Mouse (Mus musculus) layer of hippocampus, adult 8-10 months (tissue): Measurements from ENCODE around the gene Osbpl3. TPM values are rescaled to one million over a fixed set of nuclear protein-coding genes. Genes with fewer than 3 reads are reported as not detected.
A peak's percentile ranks its signal among the peaks of the same experiment; 100 is the strongest.

ENCODE experiments used
- DNase-seq, 2 experiments: peaks; one replicate each; pipeline ENCODE4 v3.0.0; 2022; ENCODE audit warnings: low spot score in 2 of 2
- total RNA-seq, 4 experiments: library from RNA; stranded (reverse); gene quantifications; 2 replicates each; pipeline ENCODE4 v1.2.4; 2022

Osbpl3 gene
- 10 to 100 TPM; 18.5 to 22.5 (median 19.7) TPM for total RNA-seq

DNA sequence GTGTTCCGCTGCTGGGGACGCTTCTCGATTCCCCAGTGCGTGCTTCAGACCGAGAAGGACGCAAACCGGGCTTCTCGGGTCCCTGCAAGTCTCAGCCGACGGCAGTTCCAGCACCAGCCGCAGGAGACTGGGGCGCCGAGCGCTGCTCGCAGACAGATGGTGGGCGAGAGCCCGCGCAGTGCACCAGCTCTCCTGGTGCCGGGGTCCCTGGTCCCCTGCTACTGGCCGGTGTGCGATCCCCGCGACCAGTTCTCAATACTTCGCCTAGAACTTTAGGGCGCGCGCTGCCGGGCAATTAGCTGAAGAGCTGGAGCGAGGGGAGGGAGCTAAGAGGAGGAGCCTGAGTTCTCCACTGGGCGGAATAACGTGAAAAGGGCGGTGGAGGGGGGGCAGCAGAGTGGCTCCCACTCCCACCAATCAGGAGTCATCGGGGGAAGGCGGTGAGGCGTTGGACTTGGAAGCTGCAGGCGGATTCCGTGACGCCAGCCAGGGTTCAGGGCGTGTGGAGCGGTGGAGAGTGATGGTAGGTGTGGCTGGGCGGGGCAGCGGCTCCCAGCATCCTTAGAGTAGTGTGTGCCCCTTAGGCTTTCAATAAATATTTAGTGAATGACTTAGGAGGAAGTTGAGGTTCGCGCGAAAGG, at the start of gene Osbpl3:
TSS of gene Osbpl3 (minus strand) at position 373 of the 641 bp plus-strand sequence.
- peak; percentile 71 to 76 for DNase-seq

DNA sequence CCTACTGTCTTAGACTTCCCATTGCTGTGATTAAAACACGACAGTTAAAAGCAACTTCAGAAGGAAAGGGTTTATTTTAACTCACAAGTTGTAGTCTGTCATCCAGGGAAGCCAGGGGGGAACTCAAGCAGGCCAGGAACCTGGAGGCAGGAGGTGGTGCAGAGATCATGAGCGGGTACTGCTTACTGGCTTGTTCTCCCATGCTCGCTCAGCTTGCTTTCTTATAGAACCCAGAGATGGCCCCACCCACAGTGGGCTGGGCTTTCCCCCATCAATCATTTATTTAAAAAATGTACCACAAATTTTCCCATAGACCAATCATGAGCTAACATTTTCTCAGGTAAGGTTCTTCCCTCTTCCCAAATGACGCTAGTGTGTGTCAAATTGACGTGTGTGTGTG, 49.5 kb upstream of the Osbpl3 start:
- DNase-seq, result no peak

GRCm38 (mm10) chr6:50504711-50505110, 48.7 kb upstream of the Osbpl3 start:
- no peak for DNase-seq

GRCm38 (mm10) chr6:50503779-50504178, 47.8 kb upstream of the Osbpl3 start:
- DNase-seq, result no peak

GRCm38 (mm10) chr6:50503031-50503430, 47.0 kb upstream of the Osbpl3 start:
- DNase-seq, result no peak

- no peak for DNase-seq
Measured at GRCm38 (mm10) chr6:50498346-50498745, 42.3 kb upstream of the Osbpl3 start.

DNA sequence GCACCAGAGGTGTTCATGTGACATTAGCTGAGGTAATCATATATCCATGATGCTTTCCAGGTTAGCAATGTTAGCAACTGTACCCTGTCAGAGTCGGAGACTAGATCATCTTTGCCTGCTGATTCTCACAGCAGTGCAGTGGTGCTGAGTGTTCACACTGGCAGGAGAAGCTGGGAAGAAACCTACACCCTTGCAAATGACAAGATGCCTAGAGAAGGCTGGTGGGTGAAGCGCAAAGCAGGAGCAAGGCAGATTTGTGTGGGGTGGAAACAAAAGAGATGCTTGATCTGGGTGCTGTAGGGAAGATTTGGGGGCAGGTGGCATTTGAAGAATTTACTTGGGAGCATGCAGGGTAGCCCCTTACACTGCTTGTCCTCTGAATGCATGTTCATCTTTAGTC, 34.5 kb upstream of the Osbpl3 start:
- no peak for DNase-seq

DNA sequence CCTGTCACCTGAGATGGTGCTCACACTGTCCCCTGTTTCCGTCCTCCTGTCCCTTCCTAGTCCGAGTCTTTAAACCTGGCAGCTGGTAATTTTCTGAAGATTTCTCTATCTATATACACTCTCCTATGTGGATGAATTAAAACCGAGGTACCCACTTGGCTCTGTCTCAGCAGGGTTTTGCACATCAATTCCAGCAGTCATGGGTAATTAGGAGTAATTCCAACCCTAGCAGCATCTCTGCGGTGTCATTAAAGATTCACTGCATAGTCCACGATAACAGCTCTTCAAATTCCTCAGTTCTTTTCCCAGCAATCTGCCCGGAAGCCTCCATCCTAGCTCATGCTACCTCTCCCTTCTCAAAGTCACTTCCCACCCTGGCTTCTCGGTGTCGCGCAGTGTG, 33.4 kb upstream of the Osbpl3 start:
- no peak for DNase-seq

DNA sequence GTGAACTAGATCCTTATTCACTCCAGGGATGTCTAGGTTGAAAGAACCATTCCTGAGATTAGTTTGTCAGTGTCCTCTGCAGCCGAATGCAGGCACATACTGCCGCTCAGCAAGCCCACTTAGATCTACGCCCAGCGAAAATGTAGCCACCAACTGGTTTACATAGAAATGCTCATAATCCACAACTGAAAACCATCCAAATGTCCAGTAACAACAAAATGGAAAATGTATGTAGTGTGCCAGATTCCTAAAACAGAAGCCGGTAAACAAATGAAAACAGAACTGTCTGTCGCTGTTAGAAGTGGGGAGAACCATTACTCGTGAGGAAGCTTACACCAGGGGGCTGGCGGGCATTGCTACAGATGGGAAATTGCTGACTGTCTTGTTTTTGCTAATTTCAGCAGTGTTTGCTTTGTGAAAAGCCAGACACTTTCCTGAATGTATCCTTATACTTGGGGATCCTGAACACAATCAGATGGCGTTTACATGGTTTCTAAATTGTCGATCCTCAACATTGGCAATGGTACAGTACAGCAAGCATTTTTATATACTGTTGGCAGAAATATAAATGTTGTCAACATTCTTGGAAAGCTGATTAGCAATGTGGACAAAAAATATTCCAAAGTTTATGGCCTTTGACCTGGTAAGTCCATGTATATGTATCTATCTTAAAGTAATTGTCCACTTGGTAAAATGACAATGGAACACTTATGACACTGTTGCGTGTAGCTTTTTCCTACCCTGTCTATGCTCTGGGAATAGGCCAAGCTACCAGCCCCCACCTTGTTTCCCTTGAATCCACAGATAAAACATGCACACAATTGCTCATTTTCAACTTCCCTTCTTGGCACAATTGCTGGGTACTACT, 30.3 kb upstream of the Osbpl3 start:
- no peak for DNase-seq

GRCm38 (mm10) chr6:50483426-50483825, 27.4 kb upstream of the Osbpl3 start:
- DNase-seq, result peak in 1 of 2 experiments; percentile 20

DNA sequence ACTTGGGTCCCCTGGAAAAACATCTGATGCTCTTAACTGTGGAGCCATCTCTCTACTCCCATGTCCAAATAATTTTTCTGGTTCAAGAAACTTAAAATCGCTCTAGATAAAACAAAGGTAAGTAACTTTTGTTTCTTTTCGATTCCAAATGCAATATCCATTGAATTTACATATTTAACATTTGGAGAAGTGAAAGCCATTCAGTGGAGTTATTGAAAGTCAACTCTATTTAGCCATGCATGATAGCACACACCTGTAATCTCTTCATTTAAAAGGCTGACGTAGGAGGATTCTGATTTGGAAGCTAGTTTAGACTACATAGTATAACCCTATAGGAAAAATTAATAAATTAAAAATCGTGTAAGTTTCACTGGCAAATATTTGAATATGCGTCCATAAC, 25.5 kb upstream of the Osbpl3 start:
- no peak for DNase-seq

DNA sequence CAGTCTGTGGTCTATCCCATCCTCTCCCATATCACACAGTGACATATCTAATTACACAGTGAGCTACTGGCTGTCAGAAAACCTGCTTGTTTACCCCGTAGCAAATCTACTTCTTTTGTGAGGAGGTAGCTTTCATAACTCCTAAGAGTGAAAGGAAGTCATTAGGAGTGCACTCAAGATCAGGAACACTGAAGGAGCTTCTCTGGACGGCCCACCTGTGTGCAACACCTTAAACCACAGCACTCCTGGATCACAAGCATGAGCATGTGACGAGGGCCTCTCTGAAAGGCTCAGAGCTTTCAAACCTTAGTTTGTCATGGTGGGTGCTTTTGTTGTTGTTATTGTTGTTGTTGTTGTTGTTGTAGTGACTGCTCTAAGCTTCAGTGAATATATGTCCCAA, 10.4 kb upstream of the Osbpl3 start:
- DNase-seq, result no peak

GRCm38 (mm10) chr6:50464690-50465485, 8.9 kb upstream of the Osbpl3 start:
- DNase-seq, result no peak

GRCm38 (mm10) chr6:50462026-50462425, 6.0 kb upstream of the Osbpl3 start:
- DNase-seq, result no peak

DNA sequence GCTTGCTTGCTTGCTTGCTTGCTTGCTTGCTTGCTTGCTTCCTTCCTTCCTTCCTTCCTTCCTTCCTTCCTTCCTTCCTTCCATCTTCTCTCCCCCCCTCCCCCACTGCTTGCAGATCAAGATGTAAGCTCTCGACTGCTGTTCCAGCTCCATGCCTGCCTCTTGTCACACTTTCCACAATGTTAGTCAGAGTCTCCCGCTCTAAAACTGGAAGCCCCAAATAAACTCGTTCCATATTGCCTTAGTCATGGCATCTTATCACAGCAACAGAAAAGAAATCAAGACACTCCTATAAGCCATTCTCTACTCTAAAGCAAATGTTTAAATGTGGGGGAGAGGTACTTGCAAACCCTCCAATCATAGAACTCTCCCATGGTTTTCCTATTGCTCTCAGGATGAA, 5.6 kb upstream of the Osbpl3 start:
- DNase-seq, result no peak

DNA sequence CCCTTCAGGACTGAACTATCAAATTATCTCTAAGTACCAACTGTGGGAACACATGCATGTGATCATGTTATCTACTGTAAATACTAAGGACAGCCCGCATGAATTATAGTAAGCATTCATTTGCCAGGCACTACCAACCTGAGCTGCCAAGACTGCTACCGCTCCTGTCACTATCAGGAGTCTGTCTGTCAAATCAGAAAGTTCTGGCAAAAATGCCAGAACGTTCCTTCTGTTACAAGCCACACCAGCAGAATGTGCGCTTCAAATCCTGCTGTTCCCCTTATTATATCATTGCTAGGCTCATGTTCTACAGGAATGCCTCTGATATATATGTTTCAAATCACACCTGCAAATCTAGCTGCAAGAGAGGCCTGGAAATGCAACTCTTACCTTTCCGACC, 4.6 kb upstream of the Osbpl3 start:
- peak in 1 of 2 experiments; percentile 20 for DNase-seq

DNA sequence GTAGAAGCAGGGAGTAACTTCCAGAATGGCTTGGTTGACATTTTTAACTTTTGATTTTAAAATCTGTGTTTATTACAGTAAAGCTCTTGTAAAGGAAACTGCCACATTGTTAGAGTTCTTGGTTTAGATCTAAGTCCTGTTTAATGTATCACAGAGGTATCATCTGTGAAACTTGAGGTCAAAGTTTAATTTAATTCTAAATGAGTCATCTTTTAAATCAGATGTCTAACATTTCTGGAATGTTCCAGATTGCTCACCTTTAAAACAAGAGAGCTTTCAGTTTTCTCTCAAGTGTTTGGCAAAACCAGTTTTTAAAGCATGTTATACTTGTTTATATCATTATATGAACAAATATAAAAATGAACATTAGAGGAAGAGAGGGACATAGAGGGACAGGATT, 4.2 kb upstream of the Osbpl3 start:
- DNase-seq, result no peak

DNA sequence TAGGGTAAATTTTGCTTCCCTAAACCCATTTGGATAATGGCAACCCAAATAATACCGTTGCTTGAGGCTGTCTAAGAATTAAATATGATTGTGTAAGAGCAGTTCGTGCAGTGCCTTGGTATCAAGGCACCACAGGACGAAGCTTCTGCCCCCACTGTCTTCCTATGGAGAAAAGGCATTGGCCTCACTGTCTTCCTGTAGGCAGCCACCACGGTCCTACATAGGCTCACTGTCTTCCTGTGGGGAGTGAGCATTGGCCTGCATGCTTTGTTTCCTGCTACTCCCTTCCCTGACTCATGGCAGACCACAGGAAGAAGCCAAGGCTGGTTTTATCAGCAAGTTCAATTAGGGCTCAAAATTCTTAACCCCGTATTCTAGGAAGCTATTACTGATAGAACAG, 3.3 kb upstream of the Osbpl3 start:
- DNase-seq, result no peak

DNA sequence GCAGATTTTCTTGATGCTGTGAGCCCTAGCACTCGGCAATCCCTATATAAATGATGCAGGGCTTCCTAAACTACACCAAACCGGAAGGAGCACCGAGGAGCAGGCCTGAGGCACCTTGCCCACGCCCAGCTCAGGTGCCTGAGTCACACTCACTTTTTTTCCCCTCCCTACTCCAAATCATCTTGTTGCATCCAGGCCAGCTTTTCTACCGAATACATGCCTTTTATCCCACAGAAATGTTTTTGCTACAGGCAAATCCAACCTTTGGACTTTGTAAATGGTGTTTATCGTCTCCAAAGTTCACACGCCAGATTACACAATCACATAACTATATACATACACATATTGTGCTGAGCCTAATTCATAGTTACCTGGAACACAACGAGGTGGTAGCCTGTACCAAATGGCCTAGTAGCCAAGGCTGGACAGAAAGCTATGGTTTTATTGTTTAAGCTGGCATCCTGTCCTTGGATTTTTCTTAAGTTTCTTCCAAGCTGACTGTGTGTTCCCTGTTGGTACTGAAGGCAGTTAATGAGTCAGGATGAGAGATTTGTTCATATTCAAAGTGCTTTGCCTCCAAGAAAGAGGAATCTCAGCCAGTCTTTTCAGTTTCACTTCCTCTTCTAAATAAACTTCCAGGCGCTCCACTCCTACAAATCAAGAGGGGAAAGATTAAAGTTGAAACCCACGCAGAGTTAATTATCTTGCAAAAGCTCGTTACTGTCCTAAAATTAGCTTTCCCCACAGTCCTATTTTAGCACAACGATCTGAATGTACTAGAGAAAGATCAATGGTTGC, 1.7 kb upstream of the Osbpl3 start:
- DNase-seq, result no peak

GRCm38 (mm10) chr6:50456706-50457105, 705 bp upstream of the Osbpl3 start:
- no peak for DNase-seq
